Mouse (Mus musculus): ENCODE measurements around the gene Tnr.
"Not testable (repeated sequence)": the region's sequence is repeated elsewhere in the genome, so short reads cannot be mapped to it uniquely, and the experiment has no call there.

DNA sequence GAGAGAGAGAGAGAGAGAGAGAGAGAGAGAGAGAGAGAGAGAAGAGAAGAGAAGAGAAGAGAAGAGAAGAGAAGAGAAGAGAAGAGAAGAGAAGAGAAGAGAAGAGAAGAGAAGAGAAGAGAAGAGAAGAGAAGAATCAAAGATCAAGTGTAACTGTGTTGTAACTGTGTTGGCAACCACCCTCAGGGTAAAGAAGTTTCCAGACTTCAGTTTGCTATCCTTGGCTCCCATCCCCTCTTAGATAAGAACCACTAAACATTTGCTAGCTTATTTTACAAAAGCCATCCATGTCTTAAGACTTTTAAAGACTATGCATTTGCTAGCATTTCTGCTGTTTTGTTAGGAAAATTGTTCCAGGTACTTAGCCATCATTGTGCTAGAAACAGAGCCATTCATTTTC, 442.7 kb downstream of the Tnr start:
- not testable (repeated sequence) for TF ChIP-seq CTCF (IDR thresholded peaks at IDR 0.05); POLR2A (IDR thresholded peaks at IDR 0.05; ENCODE audit: insufficient read depth, low read depth, low read length)
